Mouse (Mus musculus) CH12.LX (cell line): ENCODE results near the gene Echdc3.

Experiments used
- EP300 ChIP-seq: IDR thresholded peaks from 2 replicates; pipeline ENCODE4 v1.6.1; 2011; ENCODE audit warnings: low read length, improper control_type of control experiment
- MYC ChIP-seq: IDR thresholded peaks from 2 replicates; pipeline ENCODE4 v1.6.1; 2011; ENCODE audit warnings: low read depth, mild to moderate bottlenecking, improper control_type of control experiment, low read length
- POLR2A ChIP-seq: IDR thresholded peaks from 2 replicates; pipeline ENCODE4 v1.6.1; 2011; ENCODE audit warnings: low read depth, mild to moderate bottlenecking, improper control_type of control experiment, low read length
- POLR2AphosphoS2 ChIP-seq: IDR thresholded peaks from 2 replicates; pipeline ENCODE4 v1.6.1; 2011; ENCODE audit warnings: low read depth, low read length, improper control_type of control experiment
- ZNF384 ChIP-seq: IDR thresholded peaks from 2 replicates; pipeline ENCODE4 v1.6.1; 2012; ENCODE audit warnings: low read depth, low read length, improper control_type of control experiment, inconsistent platforms

GRCm38 (mm10) chr2:6261201-6261672 is 48.4 kb upstream of the Echdc3 start:
- TF ChIP-seq MYC (no peak), EP300 (no peak), ZNF384 (no peak), POLR2A (no peak), POLR2AphosphoS2 (no peak)
